Mouse (Mus musculus): ENCODE measurements around the gene Gja3. TPM values are rescaled to one million over a fixed set of nuclear protein-coding genes. Genes with fewer than 3 reads are reported as not detected.

Gja3 gene
- polyA plus RNA-seq (2015; fragmentation: Nextera tagmentation; extraction: Ambion mirVana) = 0.09 and 0.13 TPM in 2 replicates

DNA sequence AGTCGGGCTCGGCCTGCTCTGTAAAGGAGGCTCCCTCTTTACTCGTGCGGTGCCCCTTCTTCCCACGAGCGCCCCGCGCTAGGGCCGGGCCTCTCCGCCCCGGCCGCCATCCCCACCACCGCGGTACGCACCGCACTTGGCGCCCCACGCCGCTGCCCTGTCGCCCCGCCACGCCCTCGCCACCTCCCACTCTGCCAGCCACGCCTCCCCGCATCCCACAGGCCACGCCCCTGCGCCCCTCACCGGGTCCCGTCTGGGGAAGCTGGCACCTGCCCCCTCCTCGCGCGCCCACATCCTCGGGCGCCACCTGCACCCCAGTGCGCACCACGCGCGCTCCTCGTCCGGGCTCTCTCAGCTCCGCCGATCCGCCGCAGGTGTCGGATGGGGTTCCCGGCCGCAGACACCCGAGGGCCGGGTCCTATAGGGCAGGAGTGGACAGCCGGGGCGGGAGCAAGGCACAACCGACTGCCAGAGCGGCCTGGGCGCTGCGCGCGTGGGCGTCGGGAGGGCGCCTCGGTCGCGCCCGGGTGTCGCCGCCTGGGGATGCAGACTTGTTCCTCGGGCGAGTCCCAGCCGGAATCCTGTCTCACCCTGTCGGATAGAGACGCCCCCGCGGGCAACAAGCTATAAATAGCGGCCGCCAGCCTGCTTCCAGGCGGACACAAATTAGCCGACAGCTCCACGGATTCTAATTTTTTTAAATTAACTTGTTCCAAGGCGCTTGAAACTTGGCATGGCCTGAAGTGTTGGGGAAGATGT is at the start of gene Gja3:
Gene Gja3 (minus strand): TSS at position 538 of the 759 bp plus-strand sequence.
- peak within 1 kb of the TSS; percentile 75 for H3K4me2 ChIP-seq (replicated peaks; ENCODE audit: low read depth)
- H3K9me3 ChIP-seq (ENCODE audit: control insufficient read depth) = no peaks in the 10 kb centered on the region
- no peak within 1 kb of the TSS for H3K9ac ChIP-seq (ENCODE audit: low read depth, low read length)
- no peaks in the 10 kb centered on the region for H3K4me1 ChIP-seq (replicated peaks; ENCODE audit: control insufficient read depth, insufficient read depth, low read length)
- peaks cover 38% of the 10 kb centered on the region for H3K27me3 ChIP-seq (replicated peaks; ENCODE audit: control insufficient read depth, insufficient read depth, low read length)
- no peak for ATAC-seq
- H3K27ac ChIP-seq (ENCODE audit: low read depth, low read length) = no peak within 1 kb of the TSS
- no peaks in the 10 kb centered on the region for H3K36me3 ChIP-seq (ENCODE audit: control insufficient read depth, insufficient read depth)
- H3K4me3 ChIP-seq (ENCODE audit: low read depth, low read length) = peak within 1 kb of the TSS; percentile 47
- no peak for TF ChIP-seq CTCF (IDR thresholded peaks at IDR 0.05; ENCODE audit: low read depth)
- under 1% methylated on average over 76 of the region's 79 CpGs for WGBS

DNA sequence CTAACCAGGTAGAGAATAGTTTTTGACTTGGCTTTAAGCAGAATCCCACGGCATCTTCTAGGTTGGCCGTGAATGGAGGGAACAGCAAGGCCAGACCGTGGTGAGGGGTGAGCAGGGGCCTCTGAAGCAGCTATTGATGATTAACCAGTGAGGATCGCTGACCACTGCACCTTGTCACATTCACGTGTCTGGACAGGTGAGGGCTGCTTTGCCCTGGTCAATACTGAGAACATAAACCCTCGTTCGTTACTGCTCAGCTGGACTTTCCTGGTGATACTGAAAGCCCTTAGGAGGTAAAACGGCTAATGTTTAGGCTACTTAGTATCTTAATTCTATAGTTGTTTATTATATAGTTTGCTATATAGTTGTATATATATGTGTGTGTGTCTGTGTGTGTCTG is 49.2 kb upstream of the Gja3 start:
- TF ChIP-seq CTCF (IDR thresholded peaks at IDR 0.05; ENCODE audit: low read depth) = no peak
- Histone ChIP-seq H3K27me3 (replicated peaks; ENCODE audit: control insufficient read depth, insufficient read depth, low read length) (peaks cover 12% of the 10 kb centered on the region), H3K27ac (ENCODE audit: low read depth, low read length) (0 out of 2 replicates have a peak overlapping the region, but pooled peaks have one; percentile 11), H3K36me3 (ENCODE audit: control insufficient read depth, insufficient read depth) (no peaks in the 10 kb centered on the region), H3K4me1 (replicated peaks; ENCODE audit: control insufficient read depth, insufficient read depth, low read length) (no peaks in the 10 kb centered on the region), H3K9me3 (ENCODE audit: control insufficient read depth) (no peaks in the 10 kb centered on the region), H3K9ac (ENCODE audit: low read depth, low read length) (no peak overlapping the region), H3K4me2 (replicated peaks; ENCODE audit: low read depth) (0 out of 2 replicates have a peak overlapping the region, but pooled peaks have one; percentile 27), H3K4me3 (ENCODE audit: low read depth, low read length) (no peak overlapping the region)
- ATAC-seq = peak; percentile 29; the same call in 1 of the 2 replicates
- 53% methylated on average over 8 of the region's 8 CpGs for WGBS

DNA sequence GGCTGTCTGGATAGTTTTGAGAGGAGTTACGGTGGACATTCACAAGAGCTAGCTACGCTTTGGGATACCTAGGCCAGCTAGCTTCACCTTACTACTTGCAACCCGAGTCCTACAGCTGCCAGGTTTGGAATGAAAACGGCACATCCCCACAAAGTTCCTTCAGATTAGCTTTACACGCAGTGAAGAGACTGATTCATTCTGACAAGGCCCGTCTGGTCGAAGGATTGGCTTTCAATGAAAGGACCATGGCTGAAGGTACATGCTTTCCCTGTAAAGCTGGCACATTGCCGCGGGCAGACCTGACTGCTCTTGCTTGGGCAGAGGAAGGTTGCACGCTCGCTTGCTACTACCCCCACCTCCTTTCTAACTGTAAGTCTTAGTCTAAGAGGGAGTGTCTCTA is 47.8 kb upstream of the Gja3 start:
- Histone ChIP-seq H3K4me2 (replicated peaks; ENCODE audit: low read depth) (no peak overlapping the region), H3K36me3 (ENCODE audit: control insufficient read depth, insufficient read depth) (no peaks in the 10 kb centered on the region), H3K9ac (ENCODE audit: low read depth, low read length) (no peak overlapping the region), H3K27ac (ENCODE audit: low read depth, low read length) (no peak overlapping the region), H3K27me3 (replicated peaks; ENCODE audit: control insufficient read depth, insufficient read depth, low read length) (peaks cover 12% of the 10 kb centered on the region), H3K4me1 (replicated peaks; ENCODE audit: control insufficient read depth, insufficient read depth, low read length) (no peaks in the 10 kb centered on the region), H3K4me3 (ENCODE audit: low read depth, low read length) (no peak overlapping the region), H3K9me3 (ENCODE audit: control insufficient read depth) (no peaks in the 10 kb centered on the region)
- 70% methylated on average over 11 of the region's 11 CpGs for WGBS
- TF ChIP-seq CTCF (IDR thresholded peaks at IDR 0.05; ENCODE audit: low read depth) = no peak
- ATAC-seq = no peak

DNA sequence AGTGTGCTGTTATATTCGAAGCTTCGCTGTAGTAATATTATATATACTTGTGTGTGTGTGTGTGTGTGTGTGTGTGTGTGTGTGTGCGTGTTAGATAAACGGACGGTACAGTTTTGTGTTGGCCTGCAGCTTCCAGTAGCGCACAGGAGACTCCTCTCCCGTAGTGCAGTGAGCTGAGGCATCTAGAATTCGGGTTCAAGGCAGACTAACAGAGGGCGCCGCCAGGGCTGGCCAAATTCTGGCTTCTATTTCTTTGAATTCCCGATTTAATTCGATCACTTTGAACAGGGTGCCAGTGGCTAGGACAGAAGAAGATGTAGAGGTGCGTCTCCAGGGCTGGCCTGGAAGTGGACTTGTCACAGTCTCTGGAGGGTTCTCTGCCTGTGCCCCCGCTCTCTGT is 47.2 kb upstream of the Gja3 start:
- Histone ChIP-seq H3K4me3 (ENCODE audit: low read depth, low read length) (peak overlapping the region; percentile 79), H3K27ac (ENCODE audit: low read depth, low read length) (no peak overlapping the region), H3K4me1 (replicated peaks; ENCODE audit: control insufficient read depth, insufficient read depth, low read length) (no peaks in the 10 kb centered on the region), H3K9me3 (ENCODE audit: control insufficient read depth) (no peaks in the 10 kb centered on the region), H3K4me2 (replicated peaks; ENCODE audit: low read depth) (peak overlapping the region; percentile 98), H3K27me3 (replicated peaks; ENCODE audit: control insufficient read depth, insufficient read depth, low read length) (peaks cover 12% of the 10 kb centered on the region), H3K9ac (ENCODE audit: low read depth, low read length) (no peak overlapping the region), H3K36me3 (ENCODE audit: control insufficient read depth, insufficient read depth) (no peaks in the 10 kb centered on the region; the same call in 1 of the 2 replicates)
- no peak for TF ChIP-seq CTCF (IDR thresholded peaks at IDR 0.05; ENCODE audit: low read depth)
- ATAC-seq = no peak
- WGBS = 23% methylated on average over 14 of the region's 14 CpGs

DNA sequence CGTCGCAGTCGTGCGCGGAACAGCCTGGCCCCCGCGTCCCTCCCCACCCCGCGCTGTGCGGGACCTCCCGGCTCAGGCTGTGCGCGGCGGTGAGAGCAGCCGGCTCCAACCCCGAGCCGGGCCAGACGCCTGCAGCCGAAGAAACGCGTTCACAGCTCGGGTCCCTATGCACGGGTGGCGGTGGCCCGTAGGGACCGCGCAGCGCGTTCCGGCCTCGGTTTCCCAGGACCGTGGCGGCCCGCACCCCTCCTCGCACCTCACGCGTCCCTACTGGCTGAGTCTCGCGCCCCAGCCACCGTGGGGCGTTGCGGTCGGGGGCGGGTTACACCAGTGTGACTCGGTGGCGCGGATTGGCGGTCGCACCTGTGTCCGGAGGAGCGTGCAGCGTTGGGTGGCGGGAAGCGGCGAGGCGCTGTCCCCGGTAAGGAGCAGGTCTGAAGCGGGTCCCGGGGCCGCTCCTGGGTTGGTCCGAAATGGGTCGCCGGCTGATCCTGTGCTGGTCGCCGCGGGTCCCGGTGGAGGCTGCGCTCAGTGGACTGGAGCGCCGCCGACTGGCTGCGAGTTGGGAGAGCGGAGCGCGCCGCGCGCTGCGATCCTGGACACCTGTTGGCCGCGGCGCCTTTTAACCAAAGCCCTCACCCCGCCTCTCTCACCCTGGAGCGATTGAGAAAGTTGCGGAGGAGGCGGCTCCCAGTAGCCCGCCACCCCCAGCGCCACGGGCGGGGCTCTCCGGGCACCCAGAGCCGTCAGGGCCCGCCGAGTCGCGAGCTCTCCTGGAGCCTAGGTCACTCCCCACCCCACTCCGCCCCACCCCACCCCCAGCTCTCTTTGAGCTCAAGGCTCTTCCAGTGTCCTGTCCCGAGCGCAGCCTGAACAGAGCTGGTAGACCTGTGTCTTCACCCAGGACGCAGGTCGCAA is 46.5 kb upstream of the Gja3 start, which contains the start of gene Gjb2:
Gene Gjb2 (minus strand): TSS at position 597 of the 918 bp plus-strand sequence.
- peaks cover 12% of the 10 kb centered on the region for H3K27me3 ChIP-seq (replicated peaks; ENCODE audit: control insufficient read depth, insufficient read depth, low read length)
- peak within 1 kb of the TSS; percentile 79 for H3K4me3 ChIP-seq (ENCODE audit: low read depth, low read length)
- H3K9ac ChIP-seq (ENCODE audit: low read depth, low read length) = peak within 1 kb of the TSS; percentile 85
- H3K36me3 ChIP-seq (ENCODE audit: control insufficient read depth, insufficient read depth) = no peaks in the 10 kb centered on the region; the same call in 1 of the 2 replicates
- H3K4me1 ChIP-seq (replicated peaks; ENCODE audit: control insufficient read depth, insufficient read depth, low read length) = no peaks in the 10 kb centered on the region
- peak within 1 kb of the TSS; percentile 98 for H3K4me2 ChIP-seq (replicated peaks; ENCODE audit: low read depth)
- TF ChIP-seq CTCF (IDR thresholded peaks at IDR 0.05; ENCODE audit: low read depth) = peak; percentile 68
- peak; percentile 87 for ATAC-seq
- peak within 1 kb of the TSS; percentile 82 for H3K27ac ChIP-seq (ENCODE audit: low read depth, low read length)
- no peaks in the 10 kb centered on the region for H3K9me3 ChIP-seq (ENCODE audit: control insufficient read depth)
- under 1% methylated on average over 101 of the region's 101 CpGs for WGBS

DNA sequence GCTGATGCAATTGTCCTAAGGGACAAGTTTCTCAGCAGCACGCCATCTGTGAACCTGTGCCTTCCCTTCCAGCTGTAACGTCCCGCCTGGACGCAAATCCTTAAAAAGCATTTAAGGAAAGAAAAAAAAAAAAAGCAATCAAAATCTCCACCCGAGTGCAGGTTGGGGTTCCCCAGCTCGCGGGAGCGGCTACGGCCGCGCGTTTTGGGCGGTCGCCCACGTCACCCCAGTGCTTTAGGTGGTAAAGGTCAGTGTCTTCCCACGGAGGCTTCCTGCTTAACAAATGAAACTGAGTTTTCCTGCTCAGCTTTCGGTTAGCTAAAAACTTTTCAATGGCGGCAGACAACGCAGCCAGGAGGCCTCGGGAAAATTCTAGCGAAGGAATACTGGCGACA is 45.8 kb upstream of the Gja3 start:
- WGBS = 3% methylated on average over 22 of the region's 22 CpGs
- no peak for TF ChIP-seq CTCF (IDR thresholded peaks at IDR 0.05; ENCODE audit: low read depth)
- H3K27ac ChIP-seq (ENCODE audit: low read depth, low read length) = peak overlapping the region; percentile 82
- no peaks in the 10 kb centered on the region for H3K9me3 ChIP-seq (ENCODE audit: control insufficient read depth)
- ATAC-seq = no peak
- peak overlapping the region; percentile 79 for H3K4me3 ChIP-seq (ENCODE audit: low read depth, low read length)
- H3K9ac ChIP-seq (ENCODE audit: low read depth, low read length) = peak overlapping the region; percentile 85
- peaks cover 12% of the 10 kb centered on the region for H3K27me3 ChIP-seq (replicated peaks; ENCODE audit: control insufficient read depth, insufficient read depth, low read length)
- H3K36me3 ChIP-seq (ENCODE audit: control insufficient read depth, insufficient read depth) = no peaks in the 10 kb centered on the region; the same call in 1 of the 2 replicates
- H3K4me2 ChIP-seq (replicated peaks; ENCODE audit: low read depth) = peak overlapping the region; percentile 98
- H3K4me1 ChIP-seq (replicated peaks; ENCODE audit: control insufficient read depth, insufficient read depth, low read length) = no peaks in the 10 kb centered on the region

All from intestine, postnatal 0 days (tissue).